Mouse (Mus musculus): ENCODE results near the gene Nxph4. TPM values are rescaled to one million over a fixed set of nuclear protein-coding genes. Genes with fewer than 3 reads are reported as not detected.
A peak's percentile ranks its signal among the peaks of the same experiment; 100 is the strongest.

Gene Nxph4
- polyA plus RNA-seq, 1 experiment = not detected

GRCm38 (mm10) chr10:127546505-127546904, 12.1 kb upstream of the Nxph4 start:
- no peak overlapping the region for H3K4me3 ChIP-seq (ENCODE audit: insufficient read depth, low read length)
- no peak overlapping the region for H3K27ac ChIP-seq (ENCODE audit: insufficient read depth, low read depth, low read length)
- TF ChIP-seq POLR2A (IDR thresholded peaks at IDR 0.05; ENCODE audit: borderline replicate concordance, low read depth, low read length) = no peak
- no peak for TF ChIP-seq CTCF (IDR thresholded peaks at IDR 0.05; ENCODE audit: low read depth, low read length)
- H3K4me1 ChIP-seq (ENCODE audit: control insufficient read depth, insufficient read depth, low read length) = no peaks in the 10 kb centered on the region

- TF ChIP-seq CTCF (IDR thresholded peaks at IDR 0.05; ENCODE audit: low read depth, low read length) (no peak), POLR2A (IDR thresholded peaks at IDR 0.05; ENCODE audit: borderline replicate concordance, low read depth, low read length) (no peak)
- Histone ChIP-seq H3K4me3 (ENCODE audit: insufficient read depth, low read length) (no peak overlapping the region), H3K4me1 (ENCODE audit: control insufficient read depth, insufficient read depth, low read length) (no peaks in the 10 kb centered on the region), H3K27ac (ENCODE audit: insufficient read depth, low read depth, low read length) (no peak overlapping the region)
These were observed 10.0 kb upstream of the Nxph4 start for GRCm38 (mm10) chr10:127544375-127544774.

- TF ChIP-seq CTCF (IDR thresholded peaks at IDR 0.05; ENCODE audit: low read depth, low read length) (no peak), POLR2A (IDR thresholded peaks at IDR 0.05; ENCODE audit: borderline replicate concordance, low read depth, low read length) (no peak)
- no peak overlapping the region for H3K4me3 ChIP-seq (ENCODE audit: insufficient read depth, low read length)
- no peak overlapping the region for H3K27ac ChIP-seq (ENCODE audit: insufficient read depth, low read depth, low read length)
- H3K4me1 ChIP-seq (ENCODE audit: control insufficient read depth, insufficient read depth, low read length) = no peaks in the 10 kb centered on the region
These were observed 9.6 kb upstream of the Nxph4 start for GRCm38 (mm10) chr10:127543916-127544315.

- no peaks in the 10 kb centered on the region for H3K4me1 ChIP-seq (ENCODE audit: control insufficient read depth, insufficient read depth, low read length)
- no peak for TF ChIP-seq POLR2A (IDR thresholded peaks at IDR 0.05; ENCODE audit: borderline replicate concordance, low read depth, low read length)
- no peak for TF ChIP-seq CTCF (IDR thresholded peaks at IDR 0.05; ENCODE audit: low read depth, low read length)
- no peak overlapping the region for H3K27ac ChIP-seq (ENCODE audit: insufficient read depth, low read depth, low read length)
- no peak overlapping the region for H3K4me3 ChIP-seq (ENCODE audit: insufficient read depth, low read length)
These were observed 8.4 kb upstream of the Nxph4 start for GRCm38 (mm10) chr10:127542720-127543119.

- no peak overlapping the region for H3K27ac ChIP-seq (ENCODE audit: insufficient read depth, low read depth, low read length)
- H3K4me3 ChIP-seq (ENCODE audit: insufficient read depth, low read length) = no peak overlapping the region
- TF ChIP-seq CTCF (IDR thresholded peaks at IDR 0.05; ENCODE audit: low read depth, low read length) (no peak), POLR2A (IDR thresholded peaks at IDR 0.05; ENCODE audit: borderline replicate concordance, low read depth, low read length) (no peak)
- H3K4me1 ChIP-seq (ENCODE audit: control insufficient read depth, insufficient read depth, low read length) = no peaks in the 10 kb centered on the region
These were observed 7.7 kb upstream of the Nxph4 start for GRCm38 (mm10) chr10:127542084-127542483.

GRCm38 (mm10) chr10:127541510-127541909, 7.2 kb upstream of the Nxph4 start:
- TF ChIP-seq CTCF (IDR thresholded peaks at IDR 0.05; ENCODE audit: low read depth, low read length) = no peak
- no peak for TF ChIP-seq POLR2A (IDR thresholded peaks at IDR 0.05; ENCODE audit: borderline replicate concordance, low read depth, low read length)
- H3K4me1 ChIP-seq (ENCODE audit: control insufficient read depth, insufficient read depth, low read length) = no peaks in the 10 kb centered on the region
- H3K4me3 ChIP-seq (ENCODE audit: insufficient read depth, low read length) = no peak overlapping the region
- H3K27ac ChIP-seq (ENCODE audit: insufficient read depth, low read depth, low read length) = no peak overlapping the region

- H3K4me1 ChIP-seq (ENCODE audit: control insufficient read depth, insufficient read depth, low read length) = no peaks in the 10 kb centered on the region
- no peak for TF ChIP-seq POLR2A (IDR thresholded peaks at IDR 0.05; ENCODE audit: borderline replicate concordance, low read depth, low read length)
- TF ChIP-seq CTCF (IDR thresholded peaks at IDR 0.05; ENCODE audit: low read depth, low read length) = peak; percentile 73
These were observed 3.7 kb upstream of the Nxph4 start for GRCm38 (mm10) chr10:127537854-127538583.

GRCm38 (mm10) chr10:127536586-127537314, 2.4 kb upstream of the Nxph4 start:
- H3K4me1 ChIP-seq (ENCODE audit: control insufficient read depth, insufficient read depth, low read length) = no peaks in the 10 kb centered on the region
- no peak overlapping the region for H3K27ac ChIP-seq (ENCODE audit: insufficient read depth, low read depth, low read length)
- TF ChIP-seq POLR2A (IDR thresholded peaks at IDR 0.05; ENCODE audit: borderline replicate concordance, low read depth, low read length) (no peak), CTCF (IDR thresholded peaks at IDR 0.05; ENCODE audit: low read depth, low read length) (peak; percentile 70)
- no peak overlapping the region for H3K4me3 ChIP-seq (ENCODE audit: insufficient read depth, low read length)

More at GRCm38 (mm10) chr10:127537854-127538583, 3.7 kb upstream of the Nxph4 start:
- Histone ChIP-seq H3K27ac (ENCODE audit: insufficient read depth, low read depth, low read length) (no peak overlapping the region), H3K4me3 (ENCODE audit: insufficient read depth, low read length) (no peak overlapping the region)

- no peak for TF ChIP-seq POLR2A (IDR thresholded peaks at IDR 0.05; ENCODE audit: borderline replicate concordance, low read depth, low read length)
- TF ChIP-seq CTCF (IDR thresholded peaks at IDR 0.05; ENCODE audit: low read depth, low read length) = no peak
- H3K4me1 ChIP-seq (ENCODE audit: control insufficient read depth, insufficient read depth, low read length) = no peaks in the 10 kb centered on the region
- H3K4me3 ChIP-seq (ENCODE audit: insufficient read depth, low read length) = no peak overlapping the region
- no peak overlapping the region for H3K27ac ChIP-seq (ENCODE audit: insufficient read depth, low read depth, low read length)
These were observed 598 bp upstream of the Nxph4 start for GRCm38 (mm10) chr10:127534929-127535384.

GRCm38 (mm10) chr10:127531548-127531947, 2.8 kb downstream of the Nxph4 start:
- TF ChIP-seq POLR2A (IDR thresholded peaks at IDR 0.05; ENCODE audit: borderline replicate concordance, low read depth, low read length) (no peak), CTCF (IDR thresholded peaks at IDR 0.05; ENCODE audit: low read depth, low read length) (no peak)
- Histone ChIP-seq H3K27ac (ENCODE audit: insufficient read depth, low read depth, low read length) (no peak overlapping the region), H3K4me1 (ENCODE audit: control insufficient read depth, insufficient read depth, low read length) (peaks cover under 1% of the 10 kb centered on the region; the same call in 1 of the 2 replicates), H3K4me3 (ENCODE audit: insufficient read depth, low read length) (no peak overlapping the region)

Data from bone marrow macrophage, adult 2 months (primary cell).